Mouse (Mus musculus) layer of hippocampus, adult 2 months (tissue): ENCODE measurements at regions not wholly inside any gene's neighbourhood (a gene's known extent, or its start where the extent isn't known, plus 50 kb on each side); places are given as distances from the start of the nearest gene placed in this dataset.

Source experiments
- DNase-seq, 2 experiments: peaks; one replicate each; pipeline ENCODE4 v3.0.0; 2022; ENCODE audit warnings: low spot score in 2 of 2
- H3K27ac ChIP-seq: fragments of 200-600 bp; 2 replicates; pipeline ENCODE4 v1.8.1; 2022
- H3K4me3 ChIP-seq: fragments of 200-600 bp; 2 replicates; pipeline ENCODE4 v1.8.1; 2022; ENCODE audit warnings: mild to moderate bottlenecking
- CTCF ChIP-seq: fragments of 200-600 bp; conservative IDR thresholded peaks from 2 replicates; pipeline ENCODE4 v1.8.1; 2022; ENCODE audit warnings: antibody characterized with exemption, mild to moderate bottlenecking, moderate library complexity

DNA sequence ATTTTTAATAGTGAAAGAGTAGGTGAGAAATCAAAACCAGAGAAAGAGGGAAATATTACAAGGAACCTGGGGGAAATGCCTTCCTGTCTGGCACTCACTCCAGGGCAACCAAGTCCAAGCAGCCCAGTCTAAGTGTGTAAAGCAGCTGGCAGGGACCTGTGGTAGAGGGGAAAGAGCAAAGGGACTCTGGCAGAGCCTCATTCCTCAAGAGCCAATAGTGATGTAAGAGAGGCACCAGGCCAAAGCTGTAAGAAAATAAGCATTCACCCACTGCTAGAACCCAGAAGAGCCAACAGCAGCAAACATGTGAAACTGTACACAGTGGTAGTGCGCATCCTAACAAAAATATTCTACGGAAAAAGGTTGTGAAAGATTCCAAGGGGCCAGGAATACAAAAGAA lies 301.7 kb downstream of the Sox4 start:
- no peak for TF ChIP-seq CTCF
- Histone ChIP-seq H3K27ac (no peak overlapping the region), H3K4me3 (no peak overlapping the region)
- DNase-seq: peak; percentile 26 to 29

GRCm38 (mm10) chr13:28645881-28646280 lies 307.6 kb downstream of the Sox4 start:
- DNase-seq: no peak
- TF ChIP-seq CTCF: no peak
- Histone ChIP-seq H3K4me3 (no peak overlapping the region), H3K27ac (no peak overlapping the region)

DNA sequence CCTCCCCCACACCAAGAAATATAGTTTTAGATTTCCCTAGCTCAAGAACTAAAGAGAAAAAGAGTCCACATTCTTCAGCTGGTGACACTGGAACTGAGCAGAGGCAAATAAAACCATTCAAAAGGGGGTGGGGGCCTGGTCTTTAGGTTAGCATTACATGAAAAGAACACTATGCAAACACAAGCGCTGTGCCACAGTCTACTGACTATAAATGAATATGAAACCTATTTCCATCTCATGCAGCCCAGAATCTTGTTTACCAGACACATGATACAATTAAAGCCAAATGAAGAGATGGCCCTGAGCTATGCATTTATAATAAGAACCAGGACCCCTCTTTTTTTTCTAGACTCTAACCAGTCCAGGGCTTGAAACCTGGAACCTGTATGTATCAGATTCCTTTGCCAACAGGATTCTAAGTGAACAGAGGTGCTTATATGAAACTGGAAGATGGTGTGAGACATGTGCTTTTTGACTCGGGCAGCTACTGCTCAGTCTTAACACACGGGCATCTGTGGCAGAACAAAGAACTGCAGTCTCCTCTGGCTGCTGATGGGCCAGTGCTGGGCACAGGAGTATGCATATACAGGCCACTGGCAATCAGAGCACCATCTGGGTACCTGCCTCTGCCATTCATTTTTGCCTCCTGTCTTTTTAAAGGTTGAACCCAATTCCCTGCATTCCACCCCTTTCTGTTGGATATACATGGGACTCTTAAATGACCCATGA lies 308.5 kb downstream of the Sox4 start:
- no peak for DNase-seq
- Histone ChIP-seq H3K27ac (no peak overlapping the region), H3K4me3 (no peak overlapping the region)
- no peak for TF ChIP-seq CTCF

DNA sequence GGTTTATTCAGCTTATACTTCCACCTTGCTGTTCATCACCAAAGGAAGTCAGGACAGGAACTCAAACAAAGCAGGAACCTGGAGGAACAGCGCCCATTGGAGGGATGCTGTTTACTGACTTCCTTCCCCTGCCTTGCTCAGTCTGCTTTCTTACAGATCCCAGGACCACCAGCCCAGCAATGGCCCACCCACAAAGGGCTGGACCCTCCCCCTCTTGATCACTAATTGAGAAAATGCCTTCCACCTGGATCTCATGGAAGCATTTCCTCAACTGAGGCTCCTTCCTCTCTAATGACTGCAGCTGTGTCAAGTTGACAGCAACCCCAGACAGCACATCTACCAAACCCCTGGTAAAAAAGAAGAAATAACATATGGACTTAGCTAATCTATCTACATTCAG lies 312.7 kb downstream of the Sox4 start:
- TF ChIP-seq CTCF: no peak
- no peak overlapping the region for H3K4me3 ChIP-seq

GRCm38 (mm10) chr13:28635230-28635950 lies 318.1 kb downstream of the Sox4 start:
- no peak for DNase-seq
- no peak for TF ChIP-seq CTCF
- H3K4me3 ChIP-seq: no peak overlapping the region
- H3K27ac ChIP-seq: no peak overlapping the region

More for the DNA sequence above, 312.7 kb downstream of the Sox4 start:
- no peak for DNase-seq
- no peak overlapping the region for H3K27ac ChIP-seq

DNA sequence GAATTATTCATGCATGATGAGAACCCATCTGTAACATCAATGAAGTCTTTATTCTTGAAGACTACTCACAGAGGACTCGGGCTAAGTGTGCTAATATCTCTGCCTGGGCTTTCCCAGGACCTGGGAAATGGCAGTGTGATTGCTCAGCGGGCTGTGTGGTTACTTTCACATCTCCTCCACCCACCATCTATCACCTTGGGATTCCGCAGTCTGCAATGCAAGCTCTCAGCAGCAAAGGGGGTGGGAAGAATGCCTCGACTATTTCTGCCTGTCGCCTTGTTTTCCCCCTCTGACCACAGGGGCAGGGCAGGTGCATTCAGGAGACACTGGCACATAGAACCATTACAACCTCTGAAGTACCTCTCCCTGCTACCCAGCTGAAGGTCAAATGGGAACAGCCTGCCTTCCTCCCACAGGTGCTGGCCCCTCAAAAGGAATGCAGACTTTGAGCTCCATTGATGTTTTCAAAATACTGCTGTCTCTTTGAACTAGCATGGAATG lies 319.9 kb downstream of the Sox4 start:
- TF ChIP-seq CTCF: no peak
- Histone ChIP-seq H3K4me3 (no peak overlapping the region), H3K27ac (no peak overlapping the region)
- DNase-seq: no peak

GRCm38 (mm10) chr13:28629431-28630331 lies 323.8 kb downstream of the Sox4 start:
- H3K27ac ChIP-seq: no peak overlapping the region; the same call in 1 of the 2 replicates

DNA sequence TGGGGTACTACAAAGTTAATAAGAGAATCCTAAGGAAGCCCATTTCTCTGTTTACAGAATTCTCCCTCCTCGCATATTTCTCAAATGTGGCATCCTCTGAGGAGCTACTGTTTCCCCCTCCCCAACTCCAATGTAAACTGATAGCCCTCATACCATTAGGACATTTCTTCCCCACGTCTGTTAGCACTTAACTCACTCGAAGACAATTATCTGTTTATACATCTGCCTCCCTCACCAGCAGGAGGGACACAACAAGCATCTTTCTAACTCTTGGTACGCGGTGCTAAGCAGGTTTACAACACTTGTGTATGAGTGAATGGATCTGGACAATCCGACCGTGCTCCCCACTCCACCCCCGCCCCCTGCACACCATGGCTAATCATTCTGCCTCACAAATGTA lies 324.8 kb downstream of the Sox4 start:
- DNase-seq: no peak
- TF ChIP-seq CTCF: no peak
- H3K27ac ChIP-seq: no peak overlapping the region

More at GRCm38 (mm10) chr13:28629431-28630331, 323.8 kb downstream of the Sox4 start:
- no peak for TF ChIP-seq CTCF
- H3K4me3 ChIP-seq: no peak overlapping the region
- DNase-seq: no peak

GRCm38 (mm10) chr13:28618961-28619360 lies 334.6 kb downstream of the Sox4 start:
- Histone ChIP-seq H3K27ac (0 out of 2 replicates have a peak overlapping the region, but pooled peaks have one; percentile 23), H3K4me3 (no peak overlapping the region)
- no peak for DNase-seq
- no peak for TF ChIP-seq CTCF

More for the DNA sequence above, 324.8 kb downstream of the Sox4 start:
- H3K4me3 ChIP-seq: no peak overlapping the region

GRCm38 (mm10) chr13:28617503-28617902 lies 336.0 kb downstream of the Sox4 start:
- no peak for TF ChIP-seq CTCF
- peak overlapping the region; percentile 55; the same call in 1 of the 2 replicates for H3K27ac ChIP-seq

GRCm38 (mm10) chr13:28616645-28617381 lies 336.7 kb downstream of the Sox4 start:
- Histone ChIP-seq H3K27ac (peak overlapping the region; percentile 55; the same call in 1 of the 2 replicates), H3K4me3 (no peak overlapping the region)
- no peak for TF ChIP-seq CTCF
- DNase-seq: no peak

More at GRCm38 (mm10) chr13:28617503-28617902, 336.0 kb downstream of the Sox4 start:
- DNase-seq: no peak
- no peak overlapping the region for H3K4me3 ChIP-seq
